Mouse (Mus musculus): ENCODE data around the gene Ptch2.

DNA sequence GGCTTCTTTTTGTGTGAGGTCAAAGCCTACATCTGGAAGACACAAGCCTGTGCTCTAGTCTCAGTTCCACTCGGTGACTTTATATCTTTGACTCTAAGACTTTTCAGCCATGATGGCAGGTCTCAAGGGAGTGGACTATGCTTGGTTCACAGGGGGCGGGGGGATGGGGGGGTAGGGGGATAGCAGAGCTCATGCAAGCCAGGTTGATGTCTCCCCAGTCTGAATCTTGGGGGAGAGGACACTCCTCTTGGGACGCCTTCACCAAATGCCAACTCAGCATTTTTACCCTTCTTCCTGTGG is 28.3 kb downstream of the Ptch2 start:
- TF ChIP-seq HCFC1 (IDR thresholded peaks at IDR 0.05; ENCODE audit: borderline replicate concordance, insufficient read depth, low read length) (no peak), MAFK (IDR thresholded peaks at IDR 0.05; ENCODE audit: insufficient read depth, low read depth, low read length) (peak; percentile 96), CHD2 (IDR thresholded peaks at IDR 0.05; ENCODE audit: low read depth, low read length) (no peak), ZNF384 (IDR thresholded peaks at IDR 0.05; ENCODE audit: low read depth, low read length) (no peak), ZC3H11A (IDR thresholded peaks at IDR 0.05; ENCODE audit: borderline replicate concordance, low read depth, low read length) (no peak)
